Mouse (Mus musculus) testis, postnatal 10 days (tissue): ENCODE measurements around the gene Hdac11.
A peak's percentile ranks its signal among the peaks of the same experiment; 100 is the strongest.
"Not testable (repeated sequence)": the region's sequence is repeated elsewhere in the genome, so short reads cannot be mapped to it uniquely, and the experiment has no call there.

Experiments used
- DNase-seq: peaks from one replicate; pipeline ENCODE4 v3.0.0; 2021; ENCODE audit warnings: low spot score

Hdac11 gene

GRCm38 (mm10) chr6:91205346-91205745 lies 48.9 kb downstream of the Hdac11 start:
- no peak for DNase-seq

DNA sequence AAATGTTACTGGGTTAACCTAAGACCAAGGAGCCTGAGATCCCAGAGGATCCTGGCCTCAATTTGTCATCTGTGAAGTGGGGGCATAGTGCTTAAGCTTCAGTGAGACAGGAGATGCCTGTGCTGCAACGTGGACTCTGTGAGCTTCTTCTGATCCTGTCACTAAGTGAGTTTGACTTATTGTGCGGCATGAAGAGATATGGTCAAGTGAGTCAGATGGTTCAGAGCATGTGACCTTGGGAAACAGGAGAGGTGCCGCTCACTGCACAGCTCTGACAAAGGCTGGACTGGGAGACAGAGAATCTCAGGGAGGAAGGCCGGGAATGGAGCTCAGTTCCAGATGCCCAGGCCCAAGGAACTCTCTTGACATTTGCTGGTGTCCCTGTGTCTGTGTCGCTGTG lies 49.3 kb downstream of the Hdac11 start:
- no peak for DNase-seq

DNA sequence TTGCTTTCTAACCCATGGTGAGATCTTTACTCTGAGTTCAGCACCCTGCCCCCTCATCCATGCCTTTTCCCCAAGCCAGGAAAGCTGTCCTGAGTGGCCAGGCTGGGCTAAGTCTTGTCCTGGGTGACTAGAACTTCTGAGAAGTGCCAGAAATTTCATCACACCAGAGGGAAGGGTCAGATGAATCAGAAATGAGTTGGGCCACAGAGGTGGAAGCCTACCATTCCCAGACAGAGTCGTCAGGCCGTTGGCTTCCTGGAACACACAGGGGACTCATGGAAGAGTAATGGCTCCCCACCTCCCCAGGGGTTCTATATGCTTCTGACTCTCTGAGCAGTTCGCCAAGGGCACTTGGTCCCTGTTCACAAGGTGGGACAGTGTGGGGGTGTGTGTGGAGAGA lies 51.0 kb downstream of the Hdac11 start:
- DNase-seq, result no peak

DNA sequence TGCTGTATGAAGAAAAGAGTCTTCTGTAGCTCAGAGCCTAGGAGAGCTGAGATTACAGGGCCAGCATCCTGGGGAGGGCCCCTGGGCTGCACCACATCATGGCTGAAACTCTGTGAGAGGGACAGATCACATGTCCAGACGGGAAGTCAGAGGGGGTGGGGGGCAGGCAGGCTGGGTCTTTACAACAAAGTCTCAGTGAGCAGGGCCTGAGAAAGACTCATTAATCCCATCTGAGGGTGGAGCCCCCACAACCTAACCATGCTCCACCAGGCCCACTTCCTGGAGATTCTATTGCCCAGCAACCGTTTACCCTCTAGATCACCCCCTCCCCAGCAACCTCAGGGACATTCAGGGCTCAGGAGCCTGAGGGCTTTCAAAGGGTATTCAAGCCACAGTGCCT lies 53.3 kb downstream of the Hdac11 start:
- no peak for DNase-seq

DNA sequence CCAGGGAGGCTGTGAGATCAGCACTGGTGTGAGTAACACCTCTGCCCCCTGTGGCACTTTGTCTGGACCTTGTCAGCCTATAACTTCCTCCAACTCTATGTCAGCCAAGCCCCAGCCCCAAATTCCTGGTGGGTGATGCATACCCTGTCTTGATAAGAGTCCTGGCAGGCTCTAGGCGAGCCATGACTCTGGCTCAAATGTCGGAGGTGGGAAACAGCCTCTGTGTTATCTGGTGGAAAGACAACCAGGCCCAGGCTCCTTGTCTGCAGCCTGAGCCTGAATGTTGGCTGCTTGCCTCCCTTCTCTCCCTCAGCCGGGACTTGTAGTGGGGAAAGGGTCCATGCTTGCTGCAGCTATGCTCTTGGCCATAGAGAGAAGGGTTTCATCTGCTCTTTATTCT lies 54.4 kb downstream of the Hdac11 start:
- DNase-seq, result no peak

DNA sequence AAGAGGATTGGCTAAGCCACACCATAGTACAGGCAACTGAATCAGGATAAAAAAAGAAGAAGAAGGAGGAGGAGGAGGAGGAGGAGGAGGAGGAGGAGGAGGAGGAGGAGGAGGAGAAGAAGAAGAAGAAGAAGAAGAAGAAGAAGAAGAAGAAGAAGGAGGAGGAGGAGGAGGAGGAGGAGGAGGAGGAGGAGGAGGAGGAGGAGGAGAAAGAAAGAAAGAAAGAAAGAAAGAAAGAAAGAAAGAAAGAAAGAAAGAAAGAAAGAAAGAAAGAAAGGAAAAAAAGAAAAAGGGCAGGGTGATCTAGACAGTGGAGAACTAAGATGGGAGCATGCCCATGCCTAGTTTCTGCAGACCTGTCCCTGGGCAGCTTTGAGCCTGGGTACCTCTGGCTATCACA lies 55.7 kb downstream of the Hdac11 start, which contains the start of gene Fbln2:
Fbln2 (plus strand) TSS at position 301 of the 400 bp plus-strand sequence.
- DNase-seq, result not testable (repeated sequence)

GRCm38 (mm10) chr6:91212571-91212970 lies 56.1 kb downstream of the Hdac11 start:
- DNase-seq, result peak; percentile 84

DNA sequence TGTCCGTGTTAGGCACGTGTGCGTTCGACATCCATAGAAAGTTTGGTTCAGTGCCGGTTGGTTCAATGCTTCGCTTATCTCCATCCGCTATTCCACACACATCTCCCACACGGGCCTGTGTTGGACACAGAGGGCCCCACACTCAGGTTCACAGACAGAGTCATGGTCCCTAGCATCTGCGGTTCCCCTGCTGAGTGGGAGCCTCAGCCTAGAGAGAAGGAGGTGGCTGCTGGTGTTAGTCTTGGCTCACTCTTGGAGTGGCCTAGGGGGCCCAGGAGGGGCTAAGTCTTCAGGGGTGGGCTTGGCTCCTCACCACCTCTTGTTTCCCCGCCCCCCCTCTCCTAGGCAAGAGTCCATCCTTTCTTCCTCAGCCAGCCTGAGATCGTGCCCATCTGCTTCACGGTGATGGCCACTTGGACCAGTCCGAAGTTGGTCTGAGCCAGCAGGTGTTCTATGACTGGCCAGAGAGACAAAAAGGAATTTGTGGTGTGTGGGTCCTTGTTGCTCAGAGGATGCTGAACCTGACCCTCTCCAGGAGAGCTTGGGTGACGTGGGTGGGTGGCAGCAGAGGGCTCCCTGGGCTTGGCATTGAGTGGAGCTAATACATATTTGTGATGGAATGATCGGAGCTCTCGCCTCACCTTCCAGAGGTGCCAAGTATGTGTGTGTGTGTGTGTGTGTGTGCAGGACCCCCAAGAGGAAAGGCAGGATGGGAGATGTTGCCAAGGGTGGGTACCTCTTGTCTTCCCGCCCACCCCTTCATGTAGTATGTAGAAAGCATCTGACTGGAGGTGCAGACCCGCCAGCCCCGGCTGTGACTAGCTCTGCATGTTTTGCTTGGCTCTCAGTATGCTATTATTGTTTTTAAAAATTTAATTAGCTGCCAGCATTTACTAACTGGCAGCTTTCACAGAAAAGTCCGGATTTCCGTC lies 57.1 kb downstream of the Hdac11 start:
- no peak for DNase-seq

DNA sequence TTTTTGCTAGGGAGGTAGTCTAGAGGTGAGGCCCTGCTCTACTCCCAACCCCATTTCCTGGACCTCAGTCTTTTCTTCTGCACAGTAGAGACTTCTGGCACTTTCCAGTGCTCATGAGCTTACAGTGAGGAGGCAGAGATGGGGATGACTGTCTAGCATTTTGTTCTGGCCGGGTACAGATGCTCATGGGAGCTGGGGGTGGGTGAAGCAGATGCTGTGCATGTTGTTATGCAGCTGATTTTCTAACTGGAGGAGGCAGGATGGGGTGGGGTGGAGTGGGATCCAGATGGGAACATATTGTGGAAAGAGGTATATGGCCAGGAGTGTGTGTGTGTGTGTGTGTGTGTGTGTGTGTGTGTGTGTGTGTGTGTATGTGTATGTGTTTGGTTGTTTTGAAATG lies 59.0 kb downstream of the Hdac11 start:
- no peak for DNase-seq

DNA sequence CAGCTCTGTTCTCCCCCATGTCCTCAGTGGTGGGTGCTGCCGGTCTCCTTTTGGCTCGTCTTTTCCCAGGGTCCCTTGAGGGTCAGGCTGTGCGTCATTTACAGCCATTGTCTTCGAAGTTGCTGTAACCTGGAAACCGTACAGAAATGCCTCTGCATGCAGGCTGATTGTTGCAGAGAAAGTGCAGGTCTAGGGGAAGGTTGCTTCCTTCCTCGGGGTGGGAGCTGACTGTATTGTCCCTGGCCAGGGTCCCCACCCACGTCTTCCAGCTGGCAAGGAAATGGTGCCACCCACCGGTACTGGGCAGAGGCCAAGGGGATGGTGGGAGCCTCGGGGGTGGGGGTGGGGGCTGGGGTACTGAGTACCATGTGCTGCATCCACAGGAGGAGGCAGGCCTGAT lies 62.0 kb downstream of the Hdac11 start:
- DNase-seq, result no peak

DNA sequence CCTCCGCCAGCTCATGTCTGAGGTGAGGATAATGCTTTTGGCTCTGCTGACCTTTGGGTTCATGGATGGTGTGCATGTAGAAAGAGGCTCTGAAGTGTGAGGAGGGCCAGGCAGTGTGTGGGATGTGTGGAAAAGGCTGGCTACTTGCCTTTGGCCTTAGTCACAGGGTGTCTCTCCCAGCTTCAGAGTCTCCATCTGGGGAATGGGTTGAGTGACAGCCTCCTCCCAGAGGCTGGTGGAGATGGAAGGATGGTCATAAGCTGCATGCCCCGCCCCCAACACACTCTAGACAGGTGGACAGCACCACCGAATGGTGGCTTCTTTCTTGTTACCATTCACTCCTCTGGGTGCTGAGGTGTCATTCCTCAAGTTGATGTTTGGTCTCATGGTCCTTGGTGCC lies 62.4 kb downstream of the Hdac11 start:
- no peak for DNase-seq

DNA sequence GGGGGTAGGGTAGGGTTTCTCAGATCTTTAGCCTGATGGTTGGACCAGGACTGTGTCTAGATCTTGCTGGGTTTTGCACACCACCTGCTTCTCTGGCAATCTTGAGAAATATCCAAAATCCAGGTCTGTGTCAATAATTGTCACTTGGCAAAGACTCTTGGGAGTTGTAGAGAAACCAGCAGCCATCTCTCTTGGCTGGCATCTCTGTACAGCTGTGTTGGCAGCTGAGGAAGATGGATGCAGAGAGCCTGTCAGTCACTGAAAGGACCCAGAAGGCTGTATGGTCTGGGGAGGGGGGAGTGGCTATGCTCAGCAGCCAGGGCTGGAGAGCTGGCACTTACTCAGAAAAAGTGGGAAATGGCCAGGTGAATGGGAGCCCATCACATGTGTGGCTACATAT lies 63.6 kb downstream of the Hdac11 start:
- DNase-seq, result no peak

- DNase-seq, result peak; percentile 75
Measured at GRCm38 (mm10) chr6:91221094-91221493, 64.6 kb downstream of the Hdac11 start.

GRCm38 (mm10) chr6:91222694-91223346 lies 66.4 kb downstream of the Hdac11 start:
- DNase-seq, result no peak
